Mouse (Mus musculus): Measurements from ENCODE around the gene Camta1. TPM values are rescaled to one million over a fixed set of nuclear protein-coding genes. Genes with fewer than 3 reads are reported as not detected.

Camta1 gene
- total RNA-seq, 1 experiment = 9.3 TPM

- TF ChIP-seq MAFK (IDR thresholded peaks at IDR 0.05; ENCODE audit: insufficient read depth, low read depth, low read length) = no peak
- TF ChIP-seq CHD2 (IDR thresholded peaks at IDR 0.05; ENCODE audit: low read depth, low read length) = no peak
- TF ChIP-seq HCFC1 (IDR thresholded peaks at IDR 0.05; ENCODE audit: borderline replicate concordance, insufficient read depth, low read length) = no peak
- no peak for TF ChIP-seq ZC3H11A (IDR thresholded peaks at IDR 0.05; ENCODE audit: borderline replicate concordance, low read depth, low read length)
- no peak for TF ChIP-seq ZNF384 (IDR thresholded peaks at IDR 0.05; ENCODE audit: low read depth, low read length)
- Histone ChIP-seq H3K9me3 (ENCODE audit: control insufficient read depth, insufficient read depth, low read depth, low read length) (no peaks in the 10 kb centered on the region), H3K36me3 (ENCODE audit: control insufficient read depth, insufficient read depth, low read length, poor library complexity, severe bottlenecking) (no peaks in the 10 kb centered on the region), H3K9ac (ENCODE audit: insufficient read depth, low read depth, low read length, poor library complexity, severe bottlenecking) (no peak overlapping the region), H3K4me3 (ENCODE audit: insufficient read depth in 1 of 2, low read depth in 1 of 2, low read length in 2 of 2, poor library complexity in 1 of 2, severe bottlenecking in 1 of 2) (no peak overlapping the region), H3K4me1 (ENCODE audit: control insufficient read depth in 2 of 2, insufficient read depth in 2 of 2, low read length in 2 of 2, poor library complexity in 1 of 2) (no peaks in the 10 kb centered on the region), H3K27ac (ENCODE audit: insufficient read depth, low read depth, low read length, poor library complexity, severe bottlenecking) (no peak overlapping the region)
- DNase-seq (ENCODE audit: low read depth, low spot score) = no peak
- in situ Hi-C loops (cut with MboI; ENCODE audit: low sequenced_read_pairs in 2 of 2, unreplicated experiment in 2 of 2) = no loop called here
Observed at GRCm38 (mm10) chr4:151215179-151215578, 646.5 kb downstream of the Camta1 start.

DNA sequence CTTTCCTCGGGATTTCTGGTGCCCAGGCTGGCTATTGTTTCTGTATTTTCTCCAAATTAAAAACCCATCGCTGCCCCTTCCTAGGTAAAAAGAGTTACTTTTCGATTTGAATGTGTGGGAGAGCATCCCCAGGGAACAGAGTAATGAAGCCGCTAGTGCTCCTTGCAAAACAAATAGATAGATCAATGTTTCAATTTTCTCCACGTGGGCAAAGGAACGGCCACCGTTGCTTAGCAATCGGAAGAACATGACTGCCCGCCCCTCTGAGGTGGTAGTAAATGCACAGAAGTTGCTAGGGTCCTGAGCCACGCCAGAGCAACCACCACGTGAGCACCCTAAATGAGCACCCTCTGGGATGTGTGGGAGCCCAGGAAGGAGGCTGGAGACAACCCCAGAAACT, 648.2 kb downstream of the Camta1 start:
- Histone ChIP-seq H3K9ac (ENCODE audit: insufficient read depth, low read depth, low read length, poor library complexity, severe bottlenecking) (no peak overlapping the region), H3K36me3 (ENCODE audit: control insufficient read depth, insufficient read depth, low read length, poor library complexity, severe bottlenecking) (no peaks in the 10 kb centered on the region), H3K9me3 (ENCODE audit: control insufficient read depth, insufficient read depth, low read depth, low read length) (no peaks in the 10 kb centered on the region), H3K27ac (ENCODE audit: insufficient read depth, low read depth, low read length, poor library complexity, severe bottlenecking) (no peak overlapping the region), H3K4me3 (ENCODE audit: insufficient read depth in 1 of 2, low read depth in 1 of 2, low read length in 2 of 2, poor library complexity in 1 of 2, severe bottlenecking in 1 of 2) (no peak overlapping the region), H3K4me1 (ENCODE audit: control insufficient read depth in 2 of 2, insufficient read depth in 2 of 2, low read length in 2 of 2, poor library complexity in 1 of 2) (no peaks in the 10 kb centered on the region)
- no peak for DNase-seq (ENCODE audit: low read depth, low spot score)
- in situ Hi-C loops (cut with MboI; ENCODE audit: low sequenced_read_pairs in 2 of 2, unreplicated experiment in 2 of 2) = no loop called here
- TF ChIP-seq HCFC1 (IDR thresholded peaks at IDR 0.05; ENCODE audit: borderline replicate concordance, insufficient read depth, low read length) (no peak), ZC3H11A (IDR thresholded peaks at IDR 0.05; ENCODE audit: borderline replicate concordance, low read depth, low read length) (no peak), CHD2 (IDR thresholded peaks at IDR 0.05; ENCODE audit: low read depth, low read length) (no peak), MAFK (IDR thresholded peaks at IDR 0.05; ENCODE audit: insufficient read depth, low read depth, low read length) (no peak), ZNF384 (IDR thresholded peaks at IDR 0.05; ENCODE audit: low read depth, low read length) (no peak)

GRCm38 (mm10) chr4:151211992-151212391, 649.7 kb downstream of the Camta1 start:
- TF ChIP-seq ZC3H11A (IDR thresholded peaks at IDR 0.05; ENCODE audit: borderline replicate concordance, low read depth, low read length) (no peak), ZNF384 (IDR thresholded peaks at IDR 0.05; ENCODE audit: low read depth, low read length) (no peak), CHD2 (IDR thresholded peaks at IDR 0.05; ENCODE audit: low read depth, low read length) (no peak), MAFK (IDR thresholded peaks at IDR 0.05; ENCODE audit: insufficient read depth, low read depth, low read length) (no peak), HCFC1 (IDR thresholded peaks at IDR 0.05; ENCODE audit: borderline replicate concordance, insufficient read depth, low read length) (no peak)
- no peaks in the 10 kb centered on the region for H3K9me3 ChIP-seq (ENCODE audit: control insufficient read depth, insufficient read depth, low read depth, low read length)
- no peaks in the 10 kb centered on the region for H3K4me1 ChIP-seq (ENCODE audit: control insufficient read depth in 2 of 2, insufficient read depth in 2 of 2, low read length in 2 of 2, poor library complexity in 1 of 2)
- no peaks in the 10 kb centered on the region for H3K36me3 ChIP-seq (ENCODE audit: control insufficient read depth, insufficient read depth, low read length, poor library complexity, severe bottlenecking)
- no peak overlapping the region for H3K9ac ChIP-seq (ENCODE audit: insufficient read depth, low read depth, low read length, poor library complexity, severe bottlenecking)
- in situ Hi-C loops (cut with MboI; ENCODE audit: low sequenced_read_pairs in 2 of 2, unreplicated experiment in 2 of 2) = no loop called here
- no peak overlapping the region for H3K4me3 ChIP-seq (ENCODE audit: insufficient read depth in 1 of 2, low read depth in 1 of 2, low read length in 2 of 2, poor library complexity in 1 of 2, severe bottlenecking in 1 of 2)
- no peak for DNase-seq (ENCODE audit: low read depth, low spot score)
- H3K27ac ChIP-seq (ENCODE audit: insufficient read depth, low read depth, low read length, poor library complexity, severe bottlenecking) = no peak overlapping the region

DNA sequence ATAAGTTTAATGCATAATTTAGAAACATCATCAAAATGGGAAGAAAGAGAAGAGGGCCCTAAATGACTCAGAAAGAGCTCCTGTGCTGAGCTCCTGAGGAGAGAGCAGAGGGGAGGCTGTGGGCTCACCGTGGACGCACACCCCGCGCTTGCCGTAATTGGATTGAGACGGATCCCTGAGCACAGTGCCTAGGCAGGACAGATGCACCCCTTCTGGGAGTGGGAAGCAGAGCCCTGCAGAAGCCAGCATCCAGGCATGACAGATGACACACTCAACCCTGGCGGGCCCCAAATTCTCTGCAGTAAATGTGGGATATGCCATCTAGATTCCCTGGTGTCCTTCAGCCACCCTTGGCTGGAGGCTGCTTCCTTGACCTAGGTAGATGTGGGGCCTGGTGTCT, 654.1 kb downstream of the Camta1 start:
- DNase-seq (ENCODE audit: low read depth, low spot score) = no peak
- Histone ChIP-seq H3K4me1 (ENCODE audit: control insufficient read depth in 2 of 2, insufficient read depth in 2 of 2, low read length in 2 of 2, poor library complexity in 1 of 2) (no peaks in the 10 kb centered on the region), H3K9ac (ENCODE audit: insufficient read depth, low read depth, low read length, poor library complexity, severe bottlenecking) (no peak overlapping the region), H3K9me3 (ENCODE audit: control insufficient read depth, insufficient read depth, low read depth, low read length) (no peaks in the 10 kb centered on the region), H3K27ac (ENCODE audit: insufficient read depth, low read depth, low read length, poor library complexity, severe bottlenecking) (no peak overlapping the region), H3K4me3 (ENCODE audit: insufficient read depth in 1 of 2, low read depth in 1 of 2, low read length in 2 of 2, poor library complexity in 1 of 2, severe bottlenecking in 1 of 2) (no peak overlapping the region), H3K36me3 (ENCODE audit: control insufficient read depth, insufficient read depth, low read length, poor library complexity, severe bottlenecking) (no peaks in the 10 kb centered on the region)
- TF ChIP-seq MAFK (IDR thresholded peaks at IDR 0.05; ENCODE audit: insufficient read depth, low read depth, low read length) (no peak), HCFC1 (IDR thresholded peaks at IDR 0.05; ENCODE audit: borderline replicate concordance, insufficient read depth, low read length) (no peak), ZC3H11A (IDR thresholded peaks at IDR 0.05; ENCODE audit: borderline replicate concordance, low read depth, low read length) (no peak), CHD2 (IDR thresholded peaks at IDR 0.05; ENCODE audit: low read depth, low read length) (no peak), ZNF384 (IDR thresholded peaks at IDR 0.05; ENCODE audit: low read depth, low read length) (no peak)
- in situ Hi-C loops (cut with MboI; ENCODE audit: low sequenced_read_pairs in 2 of 2, unreplicated experiment in 2 of 2) = no loop called here

DNA sequence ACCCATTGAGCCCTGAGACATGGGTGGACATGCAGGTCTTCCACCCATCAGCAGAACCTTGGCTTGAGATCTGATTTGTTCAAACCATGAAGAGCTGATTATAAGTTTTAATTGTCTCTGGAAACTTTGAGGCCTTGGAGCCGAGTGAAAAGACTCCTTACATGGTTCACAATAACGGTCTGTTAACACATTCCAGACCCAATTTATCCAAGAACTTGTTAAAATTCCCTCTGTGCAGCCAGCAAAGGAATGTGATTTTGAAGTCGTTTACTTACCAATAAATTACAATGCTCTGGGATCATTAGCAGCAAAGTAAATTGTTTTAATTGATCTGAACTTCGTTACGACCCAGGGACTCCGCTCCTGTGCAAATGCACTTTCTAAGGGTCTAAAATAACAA, 658.8 kb downstream of the Camta1 start:
- Histone ChIP-seq H3K4me1 (ENCODE audit: control insufficient read depth in 2 of 2, insufficient read depth in 2 of 2, low read length in 2 of 2, poor library complexity in 1 of 2) (no peaks in the 10 kb centered on the region), H3K36me3 (ENCODE audit: control insufficient read depth, insufficient read depth, low read length, poor library complexity, severe bottlenecking) (no peaks in the 10 kb centered on the region), H3K4me3 (ENCODE audit: insufficient read depth in 1 of 2, low read depth in 1 of 2, low read length in 2 of 2, poor library complexity in 1 of 2, severe bottlenecking in 1 of 2) (no peak overlapping the region), H3K9me3 (ENCODE audit: control insufficient read depth, insufficient read depth, low read depth, low read length) (no peaks in the 10 kb centered on the region), H3K27ac (ENCODE audit: insufficient read depth, low read depth, low read length, poor library complexity, severe bottlenecking) (no peak overlapping the region), H3K9ac (ENCODE audit: insufficient read depth, low read depth, low read length, poor library complexity, severe bottlenecking) (no peak overlapping the region)
- TF ChIP-seq CHD2 (IDR thresholded peaks at IDR 0.05; ENCODE audit: low read depth, low read length) (no peak), HCFC1 (IDR thresholded peaks at IDR 0.05; ENCODE audit: borderline replicate concordance, insufficient read depth, low read length) (no peak), ZNF384 (IDR thresholded peaks at IDR 0.05; ENCODE audit: low read depth, low read length) (no peak), MAFK (IDR thresholded peaks at IDR 0.05; ENCODE audit: insufficient read depth, low read depth, low read length) (no peak), ZC3H11A (IDR thresholded peaks at IDR 0.05; ENCODE audit: borderline replicate concordance, low read depth, low read length) (no peak)
- in situ Hi-C loops (cut with MboI; ENCODE audit: low sequenced_read_pairs in 2 of 2, unreplicated experiment in 2 of 2) = no loop called here
- no peak for DNase-seq (ENCODE audit: low read depth, low spot score)

Data from ES-E14 (cell line).